Mouse (Mus musculus) heart, adult 2 months (tissue): Measurements from ENCODE around the gene Apoc4.

Source experiments
- CTCF ChIP-seq: fragments of 200-600 bp; IDR thresholded peaks from 2 replicates; pipeline ENCODE4 v1.8.1; 2022; ENCODE audit warnings: antibody characterized with exemption, mild to moderate bottlenecking, moderate library complexity
- EP300 ChIP-seq: fragments of 200-500 bp; IDR thresholded peaks from 2 replicates; pipeline ENCODE4 v1.6.1; 2011; ENCODE audit warnings: low read depth, low read length, control low read depth; ENCODE audit not compliant: insufficient read depth

- TF ChIP-seq EP300: no peak
- TF ChIP-seq CTCF: no peak
These were observed 4.1 kb upstream of the Apoc4 start for GRCm38 (mm10) chr7:19685374-19685773.
